Mouse (Mus musculus) left cerebral cortex, adult 18-20 months (tissue): Measurements from ENCODE around the gene Ttyh2. TPM values are rescaled to one million over a fixed set of nuclear protein-coding genes. Genes with fewer than 3 reads are reported as not detected.

Experiments used
- DNase-seq, 2 experiments: peaks; one replicate each; pipeline ENCODE4 v3.0.0; 2021 to 2022; ENCODE audit warnings: low spot score in 2 of 2, mixed read lengths in 1 of 2
- total RNA-seq, 2 experiments: library from RNA; stranded (reverse); gene quantifications; 2 replicates each; pipeline ENCODE4 v1.2.3; 2021

Gene Ttyh2
- total RNA-seq, 2 experiments from 2014 or later: 17.8 to 21.5 TPM

GRCm38 (mm10) chr11:114702996-114703361 is 27.7 kb downstream of the Ttyh2 start:
- DNase-seq: no peak

- DNase-seq: peak; percentile 51 to 55
Observed at GRCm38 (mm10) chr11:114704071-114704913, 29.1 kb downstream of the Ttyh2 start.

GRCm38 (mm10) chr11:114706358-114706757 is 31.1 kb downstream of the Ttyh2 start:
- no peak for DNase-seq

- no peak for DNase-seq
Observed at GRCm38 (mm10) chr11:114711393-114711792, 36.2 kb downstream of the Ttyh2 start.

GRCm38 (mm10) chr11:114711861-114712260 is 36.6 kb downstream of the Ttyh2 start:
- no peak for DNase-seq

- DNase-seq: peak; percentile 21 to 45
Observed at GRCm38 (mm10) chr11:114714526-114714925, 39.3 kb downstream of the Ttyh2 start.

- DNase-seq: no peak
Observed at GRCm38 (mm10) chr11:114715531-114715930, 40.3 kb downstream of the Ttyh2 start.

GRCm38 (mm10) chr11:114720535-114720934 is 45.3 kb downstream of the Ttyh2 start:
- DNase-seq: no peak

GRCm38 (mm10) chr11:114722438-114722837 is 47.2 kb downstream of the Ttyh2 start:
- DNase-seq: no peak

GRCm38 (mm10) chr11:114723030-114723429 is 47.8 kb downstream of the Ttyh2 start:
- DNase-seq: no peak

GRCm38 (mm10) chr11:114724787-114725590 is 49.8 kb downstream of the Ttyh2 start:
- DNase-seq: peak; percentile 61 to 76

GRCm38 (mm10) chr11:114726965-114727825 is 52.0 kb downstream of the Ttyh2 start, which contains the start of gene Dnaic2:
Gene Dnaic2, plus strand, starts transcription at chr11:114727408.
- DNase-seq: peak; percentile 63 to 78

GRCm38 (mm10) chr11:114727826-114728186 is 52.6 kb downstream of the Ttyh2 start:
- DNase-seq: no peak

GRCm38 (mm10) chr11:114728333-114728732 is 53.1 kb downstream of the Ttyh2 start:
- no peak for DNase-seq

GRCm38 (mm10) chr11:114729832-114730363 is 54.7 kb downstream of the Ttyh2 start:
- DNase-seq: no peak

- no peak for DNase-seq
Observed at GRCm38 (mm10) chr11:114731711-114732110, 56.5 kb downstream of the Ttyh2 start.

GRCm38 (mm10) chr11:114732890-114733289 is 57.7 kb downstream of the Ttyh2 start:
- DNase-seq: no peak

- DNase-seq: no peak
Observed at GRCm38 (mm10) chr11:114736111-114736510, 60.9 kb downstream of the Ttyh2 start.

- DNase-seq: peak; percentile 42 to 78
Observed at GRCm38 (mm10) chr11:114736913-114737624, 61.8 kb downstream of the Ttyh2 start.

GRCm38 (mm10) chr11:114740598-114740997 is 65.4 kb downstream of the Ttyh2 start:
- no peak for DNase-seq
